Mouse (Mus musculus) hindbrain, embryonic 12.5 days (tissue): ENCODE measurements at regions not wholly inside any gene's neighbourhood (a gene's known extent, or its start where the extent isn't known, plus 50 kb on each side); places are given as distances from the start of the nearest gene placed in this dataset.

Experiments
- ATAC-seq: fragments of 200-750 bp; cut with Nextera tagmentation; 2 replicates; pipeline ENCODE4 v1.8.0; 2017; ENCODE audit warnings: moderate TSS enrichment; ENCODE audit not compliant: low FRiP score
- H3K27ac ChIP-seq: fragments of 300-500 bp; sonication (generic); 2 replicates; pipeline ENCODE4 v1.5.1; 2016; ENCODE audit warnings: mild to moderate bottlenecking
- H3K27me3 ChIP-seq: fragments of 300-500 bp; sonication (generic); 2 replicates; pipeline ENCODE4 v1.6.1; 2016; ENCODE audit warnings: mild to moderate bottlenecking
- H3K36me3 ChIP-seq: fragments of 300-500 bp; sonication (generic); 2 replicates; pipeline ENCODE4 v1.6.1; 2016; ENCODE audit warnings: mild to moderate bottlenecking
- H3K4me1 ChIP-seq: fragments of 300-500 bp; sonication (generic); 2 replicates; pipeline ENCODE4 v1.6.1; 2016
- H3K4me2 ChIP-seq: fragments of 300-500 bp; sonication (generic); replicated peaks from 2 replicates; pipeline ENCODE4 v1.6.1; 2016; ENCODE audit warnings: mild to moderate bottlenecking
- H3K4me3 ChIP-seq: fragments of 300-500 bp; sonication (generic); 2 replicates; pipeline ENCODE4 v1.5.1; 2016; ENCODE audit warnings: mild to moderate bottlenecking
- H3K9ac ChIP-seq: fragments of 300-500 bp; sonication (generic); 2 replicates; pipeline ENCODE4 v1.6.1; 2016; ENCODE audit warnings: mild to moderate bottlenecking, moderate library complexity
- H3K9me3 ChIP-seq: fragments of 300-500 bp; sonication (generic); replicated peaks from 2 replicates; pipeline ENCODE4 v1.6.1; 2016; ENCODE audit warnings: mild to moderate bottlenecking
- WGBS: fragments of 180-500 bp; shearing (Covaris S2); methylation state at CpG from one replicate; pipeline ENCODE4 v1.1.7; 2016; 5-methylcytosine and 5-hydroxymethylcytosine counted together

- no peak overlapping the region for H3K9ac ChIP-seq
- 94% methylated on average over 1 of the region's 1 CpGs for WGBS
- H3K4me1 ChIP-seq, result no peaks in the 10 kb centered on the region
- no peaks in the 10 kb centered on the region for H3K27me3 ChIP-seq
- no peak for ATAC-seq
- no peaks in the 10 kb centered on the region for H3K36me3 ChIP-seq
- H3K4me2 ChIP-seq, result no peak overlapping the region
- H3K4me3 ChIP-seq, result no peak overlapping the region
- no peak overlapping the region for H3K27ac ChIP-seq
- H3K9me3 ChIP-seq, result no peaks in the 10 kb centered on the region
Observed at GRCm38 (mm10) chr10:16014806-16015205, 1296.8 kb upstream of the Gje1 start.

- H3K4me2 ChIP-seq, result no peak overlapping the region
- no peak overlapping the region for H3K9ac ChIP-seq
- no peak for ATAC-seq
- no peaks in the 10 kb centered on the region for H3K36me3 ChIP-seq
- H3K9me3 ChIP-seq, result no peaks in the 10 kb centered on the region
- H3K4me1 ChIP-seq, result no peaks in the 10 kb centered on the region
- H3K4me3 ChIP-seq, result no peak overlapping the region
- H3K27ac ChIP-seq, result no peak overlapping the region
- no peaks in the 10 kb centered on the region for H3K27me3 ChIP-seq
- 90% methylated on average over 2 of the region's 2 CpGs for WGBS
Observed at GRCm38 (mm10) chr10:16001246-16001645, 1283.2 kb upstream of the Gje1 start.

GRCm38 (mm10) chr10:15993275-15993674 lies 1275.3 kb upstream of the Gje1 start:
- 86% methylated on average over 2 of the region's 2 CpGs for WGBS
- H3K36me3 ChIP-seq, result no peaks in the 10 kb centered on the region
- H3K9me3 ChIP-seq, result no peaks in the 10 kb centered on the region
- no peaks in the 10 kb centered on the region for H3K27me3 ChIP-seq
- H3K4me1 ChIP-seq, result no peaks in the 10 kb centered on the region
- no peak overlapping the region for H3K27ac ChIP-seq
- H3K4me2 ChIP-seq, result no peak overlapping the region
- no peak overlapping the region for H3K4me3 ChIP-seq
- H3K9ac ChIP-seq, result no peak overlapping the region
- ATAC-seq, result no peak
